Mouse (Mus musculus) midbrain, embryonic 11.5 days (tissue): Measurements from ENCODE around the gene Polr1b. TPM values are rescaled to one million over a fixed set of nuclear protein-coding genes. Genes with fewer than 3 reads are reported as not detected.

Source experiments
- ATAC-seq: fragments of 200-750 bp; cut with Nextera tagmentation; 2 replicates; pipeline ENCODE4 v1.8.0; 2017; ENCODE audit warnings: moderate TSS enrichment, moderate library complexity; ENCODE audit not compliant: low FRiP score
- DNase-seq: peaks from one replicate; pipeline ENCODE4 v3.0.0; 2015; ENCODE audit warnings: low spot score; ENCODE audit errors: missing footprints
- H3K27ac ChIP-seq: fragments of 300-500 bp; sonication (generic); 2 replicates; pipeline ENCODE4 v1.5.1; 2014; ENCODE audit warnings: low read depth, low read length
- H3K27me3 ChIP-seq: fragments of 300-500 bp; sonication (generic); 2 replicates; pipeline ENCODE4 v1.6.1; 2014; ENCODE audit warnings: mild to moderate bottlenecking, low read length, moderate library complexity, mixed read lengths; ENCODE audit not compliant: control insufficient read depth, insufficient read depth
- H3K36me3 ChIP-seq: fragments of 300-500 bp; sonication (generic); 2 replicates; pipeline ENCODE4 v1.6.1; 2014; ENCODE audit warnings: mild to moderate bottlenecking, low read length, moderate library complexity, mixed read lengths; ENCODE audit not compliant: control insufficient read depth, insufficient read depth
- H3K4me1 ChIP-seq: fragments of 300-500 bp; sonication (generic); 2 replicates; pipeline ENCODE4 v1.6.1; 2014; ENCODE audit warnings: low read length; ENCODE audit not compliant: control insufficient read depth, insufficient read depth
- H3K4me2 ChIP-seq: fragments of 300-500 bp; sonication (generic); 2 replicates; pipeline ENCODE4 v1.6.1; 2014; ENCODE audit warnings: mild to moderate bottlenecking, moderate library complexity
- H3K4me3 ChIP-seq: fragments of 300-500 bp; sonication (generic); 2 replicates; pipeline ENCODE4 v1.5.1; 2014; ENCODE audit warnings: low read depth, low read length
- H3K9ac ChIP-seq: fragments of 300-500 bp; sonication (generic); 2 replicates; pipeline ENCODE4 v1.6.1; 2014; ENCODE audit warnings: low read length
- H3K9me3 ChIP-seq: fragments of 300-500 bp; sonication (generic); 2 replicates; pipeline ENCODE4 v1.6.1; 2016; ENCODE audit warnings: low read length; ENCODE audit not compliant: control insufficient read depth
- WGBS: fragments of 180-500 bp; shearing (Covaris S2); extraction: QIAGEN DNeasy Blood & Tissue Kit; methylation state at CpG from one replicate; pipeline ENCODE4 v1.1.7; 2014; 5-methylcytosine and 5-hydroxymethylcytosine counted together
- polyA plus RNA-seq: library from polyadenylated mRNA; unstranded; fragments of >200 nt; fragmentation: Nextera tagmentation; extraction: Ambion mirVana; gene quantifications from 2 replicates; pipeline ENCODE4 v1.2.1, GENCODE M21; 2014

Gene Polr1b
- polyA plus RNA-seq, 1 experiment from 2014 or later, result 18.4 TPM

DNA sequence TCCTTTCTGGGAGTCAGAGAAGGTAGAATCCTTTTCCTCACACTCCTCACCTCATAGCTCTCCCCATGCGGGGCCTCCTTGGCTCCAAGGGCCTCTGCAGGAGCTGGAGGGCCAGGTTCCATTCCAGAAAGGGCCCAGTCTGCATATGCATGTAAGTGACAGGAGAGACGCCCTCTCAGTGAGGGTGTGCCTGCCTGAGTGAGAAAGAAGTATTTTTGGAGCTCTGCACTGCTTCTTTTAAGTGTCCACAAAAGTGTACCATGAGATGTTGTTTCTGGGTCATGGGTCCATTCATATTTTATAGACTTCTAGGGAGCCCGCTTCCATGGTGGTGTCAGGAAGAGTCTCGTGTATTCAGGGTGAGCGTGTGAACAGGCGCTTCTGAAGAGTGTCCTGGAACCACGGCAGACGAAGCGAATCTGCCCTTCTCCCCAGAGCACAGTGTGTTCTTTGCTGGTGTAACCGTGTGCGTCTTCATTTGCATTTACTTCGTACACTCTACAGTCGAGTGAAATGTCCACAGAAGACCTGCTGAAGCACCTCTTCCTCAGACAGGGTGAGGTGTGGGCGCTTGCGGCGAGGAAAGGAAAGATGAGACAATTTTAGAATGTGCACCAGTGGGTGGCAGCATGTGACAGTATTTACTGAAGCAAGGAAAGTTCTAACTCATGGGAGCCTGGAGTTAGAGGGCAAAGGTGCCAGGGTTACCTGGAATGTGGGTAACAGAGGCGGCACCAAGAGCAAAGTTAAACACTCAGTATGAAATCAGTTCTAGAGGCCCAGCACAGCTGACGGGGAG, 6.7 kb upstream of the Polr1b start:
- Histone ChIP-seq H3K4me1 (no peaks in the 10 kb centered on the region), H3K27me3 (no peaks in the 10 kb centered on the region), H3K4me3 (no peak overlapping the region), H3K9me3 (no peaks in the 10 kb centered on the region), H3K27ac (no peak overlapping the region), H3K4me2 (no peak overlapping the region), H3K9ac (no peak overlapping the region), H3K36me3 (no peaks in the 10 kb centered on the region)
- DNase-seq, result no peak
- 88% methylated on average over 18 of the region's 18 CpGs for WGBS
- no peak for ATAC-seq

DNA sequence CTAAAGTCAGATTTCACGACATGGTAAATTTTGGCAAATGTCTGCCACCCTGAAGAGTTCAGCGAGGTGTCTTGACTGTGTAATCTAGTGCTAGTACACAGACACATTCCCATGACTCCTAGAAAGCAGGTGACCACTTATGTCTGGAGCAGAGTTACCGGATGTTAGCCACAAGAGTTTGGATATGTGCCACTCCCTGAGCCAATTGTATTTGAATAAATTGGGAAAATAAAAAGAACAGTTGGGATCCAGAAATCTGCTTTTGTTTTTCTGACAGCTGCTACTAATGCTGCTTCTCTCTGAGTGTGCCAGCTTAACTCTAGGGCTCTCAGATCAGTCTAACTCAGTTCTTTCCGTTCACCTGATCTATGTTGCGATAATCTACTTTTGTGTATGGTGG, 12.1 kb downstream of the Polr1b start:
- Histone ChIP-seq H3K27me3 (no peaks in the 10 kb centered on the region), H3K4me3 (no peak overlapping the region), H3K4me2 (no peak overlapping the region), H3K36me3 (peaks cover 16% of the 10 kb centered on the region; the same call in 1 of the 2 replicates), H3K27ac (no peak overlapping the region), H3K9me3 (no peaks in the 10 kb centered on the region), H3K9ac (no peak overlapping the region), H3K4me1 (no peaks in the 10 kb centered on the region)
- DNase-seq (no peak), ATAC-seq (no peak)
- 96% methylated on average over 5 of the region's 5 CpGs for WGBS

DNA sequence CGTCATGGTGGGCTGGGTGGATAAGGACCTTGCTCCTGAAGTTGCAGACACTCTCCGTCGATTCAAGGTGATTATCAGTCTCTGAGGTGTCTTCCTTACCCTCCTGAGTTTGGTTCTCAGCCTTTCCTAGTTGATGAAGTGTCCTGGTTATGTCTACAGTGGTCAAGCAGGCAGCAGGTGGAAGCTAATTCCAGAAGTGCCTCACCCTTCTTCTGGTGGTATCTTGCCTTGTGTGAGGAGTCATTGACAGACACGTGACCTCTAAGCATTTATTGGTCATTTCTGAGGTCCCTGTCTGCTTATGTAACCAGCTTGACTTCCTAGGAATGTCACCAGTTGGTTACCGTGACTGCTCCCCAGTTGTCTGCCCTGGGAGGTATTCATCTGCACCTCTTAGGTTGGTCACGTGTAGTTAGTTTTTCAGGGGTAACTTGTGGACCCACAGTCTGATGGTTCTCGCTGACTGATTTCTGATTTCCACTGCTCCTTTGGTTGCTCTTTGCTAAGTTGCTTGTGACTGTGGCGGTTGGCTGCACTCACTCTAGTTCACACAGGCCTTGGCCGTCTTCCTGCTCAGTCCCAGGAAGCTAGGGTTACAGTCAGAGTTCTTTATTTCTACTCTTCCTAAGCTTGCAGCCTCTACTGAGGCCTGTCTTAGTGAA, 15.0 kb downstream of the Polr1b start:
- Histone ChIP-seq H3K27ac (no peak overlapping the region), H3K9me3 (no peaks in the 10 kb centered on the region), H3K4me3 (no peak overlapping the region), H3K27me3 (no peaks in the 10 kb centered on the region), H3K36me3 (peaks cover 27% of the 10 kb centered on the region), H3K4me1 (no peaks in the 10 kb centered on the region), H3K9ac (no peak overlapping the region), H3K4me2 (no peak overlapping the region)
- DNase-seq (no peak), ATAC-seq (no peak)
- WGBS, result 90% methylated on average over 9 of the region's 9 CpGs

DNA sequence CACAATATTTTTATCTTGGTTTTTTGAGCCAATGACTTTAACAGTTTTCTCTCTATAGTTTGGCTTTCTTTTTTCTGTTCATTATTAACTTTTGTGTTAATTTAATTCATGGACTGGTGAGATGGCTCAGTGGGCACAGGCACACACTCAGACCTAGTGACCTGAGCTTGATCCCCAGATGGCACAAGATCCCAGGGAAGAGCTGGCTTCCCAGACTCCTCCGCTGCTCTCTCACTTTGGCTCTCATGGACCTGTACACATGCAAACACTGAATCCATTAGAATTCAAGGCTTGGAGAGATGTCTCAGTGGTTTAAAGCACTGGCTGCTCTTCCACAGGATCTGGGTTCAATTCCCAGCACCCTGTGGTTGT, 15.6 kb downstream of the Polr1b start:
- ATAC-seq, result no peak
- Histone ChIP-seq H3K27me3 (no peaks in the 10 kb centered on the region), H3K9me3 (no peaks in the 10 kb centered on the region), H3K9ac (no peak overlapping the region), H3K4me3 (no peak overlapping the region), H3K4me1 (no peaks in the 10 kb centered on the region), H3K4me2 (no peak overlapping the region), H3K27ac (no peak overlapping the region), H3K36me3 (peaks cover 31% of the 10 kb centered on the region)
- DNase-seq, result no peak
- 97% methylated on average over 1 of the region's 1 CpGs for WGBS

DNA sequence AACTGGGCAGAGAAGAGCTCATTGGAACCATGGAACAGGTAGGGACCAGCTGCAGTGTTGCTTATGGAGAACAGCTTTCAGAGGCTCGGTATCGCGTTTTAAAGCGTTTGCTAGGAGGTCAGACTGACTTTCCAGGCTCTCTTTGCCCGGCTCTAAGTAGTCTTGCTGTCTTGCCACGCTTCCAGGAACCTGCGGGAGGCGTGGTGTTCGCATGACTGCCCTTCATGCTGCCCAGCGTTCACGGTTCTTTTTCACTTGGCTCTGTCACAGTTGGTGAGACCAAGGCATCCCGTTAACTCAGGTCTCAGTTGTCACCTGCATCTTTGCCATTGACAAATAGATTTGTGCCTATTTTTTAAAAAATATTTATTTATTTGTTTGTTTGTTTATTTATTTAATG, 17.3 kb downstream of the Polr1b start:
- H3K9ac ChIP-seq, result no peak overlapping the region
- no peaks in the 10 kb centered on the region for H3K4me1 ChIP-seq
- ATAC-seq (no peak), DNase-seq (no peak)
- peaks cover 34% of the 10 kb centered on the region for H3K36me3 ChIP-seq
- 95% methylated on average over 12 of the region's 12 CpGs for WGBS
- no peak overlapping the region for H3K4me2 ChIP-seq
- H3K9me3 ChIP-seq, result no peaks in the 10 kb centered on the region
- H3K27ac ChIP-seq, result no peak overlapping the region
- H3K27me3 ChIP-seq, result no peaks in the 10 kb centered on the region
- H3K4me3 ChIP-seq, result no peak overlapping the region

DNA sequence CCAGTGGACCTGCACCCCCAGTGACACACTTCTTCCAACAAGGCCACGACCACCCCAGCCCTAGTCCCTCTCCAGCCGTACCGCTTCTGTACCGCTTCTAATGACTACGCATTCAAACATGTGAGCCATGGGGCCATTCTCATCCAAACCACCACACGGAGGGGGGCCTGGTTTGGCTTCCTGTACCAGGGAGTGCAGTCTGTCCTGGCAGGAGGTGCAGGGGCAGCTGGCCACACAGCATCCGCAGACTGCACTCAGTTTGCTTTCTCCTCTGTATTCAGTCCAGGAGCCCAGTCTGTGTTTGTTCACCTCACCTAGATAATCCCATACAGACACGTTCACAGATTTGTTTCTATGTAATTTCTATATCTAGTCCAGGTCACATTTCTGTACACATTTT, 21.2 kb downstream of the Polr1b start:
- Histone ChIP-seq H3K4me1 (no peaks in the 10 kb centered on the region), H3K27me3 (no peaks in the 10 kb centered on the region), H3K36me3 (peaks cover 32% of the 10 kb centered on the region), H3K4me3 (no peak overlapping the region), H3K4me2 (no peak overlapping the region), H3K9ac (no peak overlapping the region), H3K27ac (no peak overlapping the region), H3K9me3 (no peaks in the 10 kb centered on the region)
- peak; percentile 81 for DNase-seq
- no peak for ATAC-seq
- 94% methylated on average over 8 of the region's 8 CpGs for WGBS

DNA sequence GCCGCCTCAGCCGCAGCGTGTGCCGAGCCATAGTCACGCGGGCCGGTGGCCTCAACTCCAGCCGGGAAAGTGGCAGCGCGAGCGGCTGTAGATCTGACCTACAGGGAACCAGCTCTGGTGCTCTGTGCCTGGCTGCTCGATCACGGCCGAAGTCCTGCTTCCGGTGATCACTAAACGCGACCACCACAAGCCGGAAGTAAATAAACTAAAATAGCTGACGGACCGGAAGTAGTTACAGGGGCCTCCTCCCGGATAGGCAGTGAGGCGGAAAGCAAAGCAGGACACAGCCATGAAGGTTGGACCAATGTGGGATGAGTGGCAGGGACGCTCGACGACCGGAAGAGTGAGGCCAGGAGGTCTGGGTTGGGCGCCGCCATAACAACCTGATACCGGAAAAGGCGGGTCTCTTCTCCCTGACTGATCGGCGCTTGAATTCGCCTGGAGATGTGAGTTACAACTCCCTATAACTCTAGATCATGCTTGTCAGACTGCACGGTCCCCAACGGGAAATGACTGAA, 28.7 kb downstream of the Polr1b start, which contains the start of gene Chchd5:
TSS of gene Chchd5 (plus strand) at position 289 of the 518 bp plus-strand sequence.
- H3K36me3 ChIP-seq, result peaks cover 22% of the 10 kb centered on the region
- H3K27me3 ChIP-seq, result no peaks in the 10 kb centered on the region
- H3K4me2 ChIP-seq, result peak within 1 kb of the TSS; percentile 85
- peaks cover 6% of the 10 kb centered on the region for H3K4me1 ChIP-seq
- peaks cover 7% of the 10 kb centered on the region; the same call in 1 of the 2 replicates for H3K9me3 ChIP-seq
- peak within 1 kb of the TSS; percentile 50 for H3K4me3 ChIP-seq
- under 1% methylated on average over 35 of the region's 35 CpGs for WGBS
- DNase-seq (peak; percentile 97), ATAC-seq (peak; percentile 100)
- peak within 1 kb of the TSS; percentile 70 for H3K9ac ChIP-seq
- H3K27ac ChIP-seq, result peak within 1 kb of the TSS; percentile 53; the same call in 1 of the 2 replicates

DNA sequence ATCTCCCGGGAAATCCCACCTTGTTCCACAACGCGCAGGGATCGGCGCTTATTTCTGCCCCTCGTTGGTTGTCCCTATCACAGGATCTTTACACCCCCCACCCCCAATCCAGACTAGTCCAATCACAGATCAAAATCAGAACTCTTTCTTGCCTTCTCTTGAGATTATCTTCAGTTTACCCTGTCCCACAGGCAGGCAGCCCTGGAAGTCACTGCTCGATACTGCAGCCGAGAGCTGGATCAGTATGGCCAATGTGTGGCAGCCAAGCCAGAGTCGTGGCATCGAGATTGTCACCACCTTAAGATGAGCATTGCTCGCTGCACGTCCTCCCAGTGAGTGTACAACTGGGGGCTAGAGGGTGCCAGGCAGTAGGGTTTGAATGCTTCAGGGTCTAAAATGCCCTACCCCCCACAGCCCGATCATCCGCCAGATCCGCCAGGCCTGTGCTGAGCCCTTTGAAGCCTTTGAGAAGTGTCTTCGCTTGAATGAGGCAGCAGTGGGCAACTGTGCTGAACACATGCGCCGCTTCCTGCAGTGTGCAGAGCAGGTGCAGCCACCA, 29.3 kb downstream of the Polr1b start:
- peak overlapping the region; percentile 60 for H3K9ac ChIP-seq
- no peaks in the 10 kb centered on the region for H3K27me3 ChIP-seq
- 36% methylated on average over 18 of the region's 18 CpGs for WGBS
- DNase-seq, result no peak
- H3K4me3 ChIP-seq, result peak overlapping the region; percentile 50
- H3K36me3 ChIP-seq, result peaks cover 21% of the 10 kb centered on the region
- peaks cover 7% of the 10 kb centered on the region; the same call in 1 of the 2 replicates for H3K9me3 ChIP-seq
- H3K27ac ChIP-seq, result peak overlapping the region; percentile 17; the same call in 1 of the 2 replicates
- ATAC-seq, result peak; percentile 53
- peak overlapping the region; percentile 85 for H3K4me2 ChIP-seq
- peaks cover 6% of the 10 kb centered on the region for H3K4me1 ChIP-seq

DNA sequence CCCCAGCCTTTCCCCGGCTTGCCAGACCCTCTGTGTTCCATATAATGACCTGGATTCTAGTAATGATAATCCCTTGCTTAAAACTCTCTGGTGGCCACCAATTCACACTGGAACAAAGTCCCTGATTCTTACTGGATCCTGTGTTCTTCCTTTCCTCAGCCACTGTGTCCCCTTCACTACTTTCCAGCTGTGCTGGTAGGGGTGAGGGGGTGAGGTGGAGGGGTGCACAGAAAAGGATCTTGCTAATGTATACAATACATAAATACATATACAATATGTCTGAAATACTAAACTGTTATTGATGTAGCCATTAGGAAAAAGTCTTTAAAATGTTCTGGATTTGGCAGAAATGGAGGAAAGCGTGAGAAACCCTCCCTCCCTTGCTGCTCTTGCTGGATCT, 30.0 kb downstream of the Polr1b start:
- peak overlapping the region; percentile 85 for H3K4me2 ChIP-seq
- no peak overlapping the region; the same call in 1 of the 2 replicates for H3K9ac ChIP-seq
- no peak overlapping the region for H3K4me3 ChIP-seq
- peaks cover 7% of the 10 kb centered on the region; the same call in 1 of the 2 replicates for H3K9me3 ChIP-seq
- ATAC-seq (no peak), DNase-seq (no peak)
- 98% methylated on average over 2 of the region's 2 CpGs for WGBS
- H3K27ac ChIP-seq, result no peak overlapping the region
- H3K27me3 ChIP-seq, result no peaks in the 10 kb centered on the region
- H3K36me3 ChIP-seq, result peaks cover 15% of the 10 kb centered on the region
- peaks cover 6% of the 10 kb centered on the region for H3K4me1 ChIP-seq
